Mouse (Mus musculus): ENCODE measurements around the gene Tcf7l2. TPM values are rescaled to one million over a fixed set of nuclear protein-coding genes. Genes with fewer than 3 reads are reported as not detected.

Tcf7l2 gene
- total and polyA plus RNA-seq, 2 experiments from 2014 or later: 3.9 to 71.6 TPM

DNA sequence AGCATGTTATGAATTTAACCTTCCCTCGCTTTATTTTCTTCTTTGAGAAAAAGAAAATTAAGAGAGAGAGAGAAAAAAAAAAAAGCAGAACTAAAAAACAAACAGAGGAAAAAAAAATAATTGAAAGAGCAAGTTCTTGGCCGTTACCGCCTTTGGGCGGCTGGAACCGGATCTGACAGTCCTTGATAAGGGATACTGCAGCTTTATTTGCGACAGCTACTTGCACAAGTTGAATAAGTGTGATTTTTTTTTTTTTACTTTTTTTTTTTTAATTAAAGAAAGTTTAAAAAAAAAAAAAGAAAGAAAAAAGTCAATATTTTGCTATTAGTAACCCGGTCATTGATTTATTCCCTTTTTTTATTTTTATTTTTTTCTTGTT is 183.8 kb downstream of the Tcf7l2 start:
- Histone ChIP-seq H3K4me3 (ENCODE audit: low read length) (no peak overlapping the region), H3K4me1 (ENCODE audit: insufficient read depth, low read length) (no peaks in the 10 kb centered on the region), H3K27me3 (ENCODE audit: insufficient read depth, low read length) (no peaks in the 10 kb centered on the region), H3K9me3 (ENCODE audit: low read length) (no peaks in the 10 kb centered on the region), H3K4me2 (ENCODE audit: low read depth, low read length) (no peak overlapping the region), H3K36me3 (ENCODE audit: insufficient read depth, low read length) (no peaks in the 10 kb centered on the region), H3K27ac (no peak overlapping the region), H3K9ac (replicated peaks; ENCODE audit: low read length) (no peak overlapping the region)
- DNase-seq (ENCODE audit: low spot score): peak; percentile 25
- no peak for ATAC-seq
- WGBS: 81% methylated on average over 7 of the region's 7 CpGs
- no peak for TF ChIP-seq CTCF (IDR thresholded peaks at IDR 0.05; ENCODE audit: low read depth)

GRCm38 (mm10) chr19:55925804-55926521 is 184.3 kb downstream of the Tcf7l2 start:
- ATAC-seq: 0 out of 2 replicates have a peak, but pooled peaks have one; percentile 38
- no peaks in the 10 kb centered on the region for H3K27me3 ChIP-seq (ENCODE audit: insufficient read depth, low read length)
- no peaks in the 10 kb centered on the region for H3K4me1 ChIP-seq (ENCODE audit: insufficient read depth, low read length)
- no peaks in the 10 kb centered on the region for H3K36me3 ChIP-seq (ENCODE audit: insufficient read depth, low read length)
- peak; percentile 18 for DNase-seq (ENCODE audit: low spot score)
- WGBS: 58% methylated on average over 16 of the region's 16 CpGs
- H3K9ac ChIP-seq (replicated peaks; ENCODE audit: low read length): no peak overlapping the region
- no peak for TF ChIP-seq CTCF (IDR thresholded peaks at IDR 0.05; ENCODE audit: low read depth)
- no peak overlapping the region for H3K27ac ChIP-seq
- H3K4me2 ChIP-seq (ENCODE audit: low read depth, low read length): no peak overlapping the region
- no peaks in the 10 kb centered on the region for H3K9me3 ChIP-seq (ENCODE audit: low read length)
- H3K4me3 ChIP-seq (ENCODE audit: low read length): no peak overlapping the region

GRCm38 (mm10) chr19:55926858-55927673 is 185.4 kb downstream of the Tcf7l2 start:
- no peak for DNase-seq (ENCODE audit: low spot score)
- no peak for ATAC-seq
- Histone ChIP-seq H3K36me3 (ENCODE audit: insufficient read depth, low read length) (no peaks in the 10 kb centered on the region), H3K4me3 (ENCODE audit: low read length) (no peak overlapping the region), H3K27me3 (ENCODE audit: insufficient read depth, low read length) (no peaks in the 10 kb centered on the region), H3K4me1 (ENCODE audit: insufficient read depth, low read length) (no peaks in the 10 kb centered on the region), H3K27ac (no peak overlapping the region), H3K9me3 (ENCODE audit: low read length) (no peaks in the 10 kb centered on the region), H3K4me2 (ENCODE audit: low read depth, low read length) (no peak overlapping the region), H3K9ac (replicated peaks; ENCODE audit: low read length) (no peak overlapping the region)
- 81% methylated on average over 16 of the region's 16 CpGs for WGBS
- no peak for TF ChIP-seq CTCF (IDR thresholded peaks at IDR 0.05; ENCODE audit: low read depth)

- 85% methylated on average over 9 of the region's 9 CpGs for WGBS
- Histone ChIP-seq H3K9ac (replicated peaks; ENCODE audit: low read length) (no peak overlapping the region), H3K4me2 (ENCODE audit: low read depth, low read length) (no peak overlapping the region), H3K27ac (no peak overlapping the region), H3K4me1 (ENCODE audit: insufficient read depth, low read length) (no peaks in the 10 kb centered on the region), H3K9me3 (ENCODE audit: low read length) (no peaks in the 10 kb centered on the region), H3K36me3 (ENCODE audit: insufficient read depth, low read length) (no peaks in the 10 kb centered on the region), H3K4me3 (ENCODE audit: low read length) (no peak overlapping the region), H3K27me3 (ENCODE audit: insufficient read depth, low read length) (no peaks in the 10 kb centered on the region)
- ATAC-seq (no peak), DNase-seq (ENCODE audit: low spot score) (no peak)
- no peak for TF ChIP-seq CTCF (IDR thresholded peaks at IDR 0.05; ENCODE audit: low read depth)
Measured at GRCm38 (mm10) chr19:55927674-55928061, 186.0 kb downstream of the Tcf7l2 start.

DNA sequence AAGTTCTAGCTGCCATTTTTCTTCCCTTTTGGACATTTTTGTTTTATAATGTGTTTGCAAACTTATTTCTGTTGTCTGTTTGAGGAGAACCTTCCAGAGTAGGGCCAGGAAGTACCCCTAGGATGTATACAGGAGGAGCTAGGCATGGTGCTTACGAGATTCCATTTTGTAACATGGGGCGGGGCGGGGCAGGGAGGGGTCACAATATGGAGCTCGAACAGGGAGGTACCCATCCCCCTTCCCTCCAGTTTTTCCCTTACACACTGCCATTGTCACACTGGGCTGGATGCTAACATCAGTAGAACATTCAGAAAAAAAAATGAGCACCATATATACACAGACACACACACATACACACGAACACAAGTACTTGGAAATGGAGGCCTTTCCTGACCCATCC is 187.1 kb downstream of the Tcf7l2 start:
- Histone ChIP-seq H3K27ac (no peak overlapping the region), H3K36me3 (ENCODE audit: insufficient read depth, low read length) (no peaks in the 10 kb centered on the region), H3K9me3 (ENCODE audit: low read length) (no peaks in the 10 kb centered on the region), H3K4me2 (ENCODE audit: low read depth, low read length) (no peak overlapping the region), H3K4me1 (ENCODE audit: insufficient read depth, low read length) (no peaks in the 10 kb centered on the region), H3K4me3 (ENCODE audit: low read length) (no peak overlapping the region), H3K9ac (replicated peaks; ENCODE audit: low read length) (no peak overlapping the region), H3K27me3 (ENCODE audit: insufficient read depth, low read length) (no peaks in the 10 kb centered on the region)
- ATAC-seq (no peak), DNase-seq (ENCODE audit: low spot score) (no peak)
- no peak for TF ChIP-seq CTCF (IDR thresholded peaks at IDR 0.05; ENCODE audit: low read depth)
- WGBS: 96% methylated on average over 5 of the region's 5 CpGs

GRCm38 (mm10) chr19:55931642-55932041 is 190.0 kb downstream of the Tcf7l2 start:
- no peak overlapping the region for H3K9ac ChIP-seq (replicated peaks; ENCODE audit: low read length)
- H3K27me3 ChIP-seq (ENCODE audit: insufficient read depth, low read length): no peaks in the 10 kb centered on the region
- ATAC-seq: no peak
- no peak for DNase-seq (ENCODE audit: low spot score)
- H3K9me3 ChIP-seq (ENCODE audit: low read length): no peaks in the 10 kb centered on the region
- no peak overlapping the region for H3K4me2 ChIP-seq (ENCODE audit: low read depth, low read length)
- no peak for TF ChIP-seq CTCF (IDR thresholded peaks at IDR 0.05; ENCODE audit: low read depth)
- 93% methylated on average over 17 of the region's 17 CpGs for WGBS
- H3K27ac ChIP-seq: no peak overlapping the region
- H3K4me3 ChIP-seq (ENCODE audit: low read length): no peak overlapping the region
- no peaks in the 10 kb centered on the region for H3K4me1 ChIP-seq (ENCODE audit: insufficient read depth, low read length)
- no peaks in the 10 kb centered on the region for H3K36me3 ChIP-seq (ENCODE audit: insufficient read depth, low read length)

All from hindbrain, postnatal 0 days (tissue).